Mouse (Mus musculus): Measurements from ENCODE around the gene Slc22a23.

- TF ChIP-seq CTCF (IDR thresholded peaks at IDR 0.05), result no peak
- TF ChIP-seq POLR2A (IDR thresholded peaks at IDR 0.05; ENCODE audit: insufficient read depth, low read depth, low read length), result no peak
- TF ChIP-seq EP300 (IDR thresholded peaks at IDR 0.05; ENCODE audit: insufficient read depth, low read depth, low read length), result no peak
These were observed 77.9 kb downstream of the Slc22a23 start for GRCm38 (mm10) chr13:34266942-34267660.
